Mouse (Mus musculus): ENCODE data around the gene Gm21976. TPM values are rescaled to one million over a fixed set of nuclear protein-coding genes. Genes with fewer than 3 reads are reported as not detected.

Gene Gm21976
- total and polyA plus RNA-seq, 2 experiments from 2014 or later, result not detected

DNA sequence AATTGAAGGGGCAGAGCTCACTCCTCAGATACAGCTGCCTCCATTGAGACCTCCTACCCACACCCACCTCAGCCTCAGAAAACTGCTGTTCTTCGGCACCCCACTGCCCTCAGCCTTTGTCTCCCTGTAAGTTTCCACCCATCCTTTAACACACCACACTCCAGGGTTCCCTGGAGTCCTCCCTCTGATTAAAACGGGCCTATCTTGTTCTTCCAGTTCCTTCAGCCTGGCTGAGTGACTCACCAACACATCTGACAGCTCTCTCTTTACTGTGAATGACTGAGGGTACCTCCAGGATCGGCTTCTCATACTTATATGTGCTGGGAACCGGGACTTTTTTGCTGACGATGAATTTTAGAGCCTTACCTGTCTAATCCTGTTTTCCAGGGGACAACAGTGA lies 16.4 kb downstream of the Gm21976 start:
- WGBS, result 41% methylated on average over 5 of the region's 5 CpGs
- no peak for DNase-seq (ENCODE audit: low spot score)
- no peak overlapping the region for H3K27ac ChIP-seq
- H3K4me1 ChIP-seq (ENCODE audit: insufficient read depth, low read length), result no peaks in the 10 kb centered on the region
- H3K36me3 ChIP-seq (ENCODE audit: insufficient read depth, low read length), result no peaks in the 10 kb centered on the region
- H3K9me3 ChIP-seq (ENCODE audit: low read length), result no peaks in the 10 kb centered on the region
- H3K4me2 ChIP-seq (ENCODE audit: low read depth, low read length), result no peak overlapping the region
- TF ChIP-seq CTCF (IDR thresholded peaks at IDR 0.05; ENCODE audit: low read depth), result no peak
- H3K27me3 ChIP-seq (ENCODE audit: insufficient read depth, low read length), result no peaks in the 10 kb centered on the region
- no peak overlapping the region for H3K9ac ChIP-seq (replicated peaks; ENCODE audit: low read length)
- no peak overlapping the region for H3K4me3 ChIP-seq (ENCODE audit: low read length)
- ATAC-seq, result no peak

- no peak overlapping the region for H3K9ac ChIP-seq (replicated peaks; ENCODE audit: low read length)
- no peaks in the 10 kb centered on the region for H3K27me3 ChIP-seq (ENCODE audit: insufficient read depth, low read length)
- no peak overlapping the region for H3K4me3 ChIP-seq (ENCODE audit: low read length)
- no peak for DNase-seq (ENCODE audit: low spot score)
- no peak for ATAC-seq
- H3K9me3 ChIP-seq (ENCODE audit: low read length), result no peaks in the 10 kb centered on the region
- H3K36me3 ChIP-seq (ENCODE audit: insufficient read depth, low read length), result no peaks in the 10 kb centered on the region
- 92% methylated on average over 6 of the region's 6 CpGs for WGBS
- H3K27ac ChIP-seq, result no peak overlapping the region
- no peak overlapping the region for H3K4me2 ChIP-seq (ENCODE audit: low read depth, low read length)
- H3K4me1 ChIP-seq (ENCODE audit: insufficient read depth, low read length), result no peaks in the 10 kb centered on the region
- TF ChIP-seq CTCF (IDR thresholded peaks at IDR 0.05; ENCODE audit: low read depth), result peak; percentile 43
Measured at GRCm38 (mm10) chr13:98297883-98298482, 18.3 kb downstream of the Gm21976 start.

GRCm38 (mm10) chr13:98298833-98299758 lies 19.4 kb downstream of the Gm21976 start:
- Histone ChIP-seq H3K4me3 (ENCODE audit: low read length) (peak overlapping the region; percentile 10; the same call in 1 of the 2 replicates), H3K36me3 (ENCODE audit: insufficient read depth, low read length) (no peaks in the 10 kb centered on the region), H3K4me1 (ENCODE audit: insufficient read depth, low read length) (no peaks in the 10 kb centered on the region), H3K9ac (replicated peaks; ENCODE audit: low read length) (no peak overlapping the region), H3K27me3 (ENCODE audit: insufficient read depth, low read length) (no peaks in the 10 kb centered on the region), H3K4me2 (ENCODE audit: low read depth, low read length) (peak overlapping the region; percentile 46), H3K27ac (no peak overlapping the region), H3K9me3 (ENCODE audit: low read length) (no peaks in the 10 kb centered on the region)
- WGBS, result 46% methylated on average over 21 of the region's 21 CpGs
- TF ChIP-seq CTCF (IDR thresholded peaks at IDR 0.05; ENCODE audit: low read depth), result peak; percentile 82
- ATAC-seq (peak; percentile 90), DNase-seq (ENCODE audit: low spot score) (peak; percentile 91)

DNA sequence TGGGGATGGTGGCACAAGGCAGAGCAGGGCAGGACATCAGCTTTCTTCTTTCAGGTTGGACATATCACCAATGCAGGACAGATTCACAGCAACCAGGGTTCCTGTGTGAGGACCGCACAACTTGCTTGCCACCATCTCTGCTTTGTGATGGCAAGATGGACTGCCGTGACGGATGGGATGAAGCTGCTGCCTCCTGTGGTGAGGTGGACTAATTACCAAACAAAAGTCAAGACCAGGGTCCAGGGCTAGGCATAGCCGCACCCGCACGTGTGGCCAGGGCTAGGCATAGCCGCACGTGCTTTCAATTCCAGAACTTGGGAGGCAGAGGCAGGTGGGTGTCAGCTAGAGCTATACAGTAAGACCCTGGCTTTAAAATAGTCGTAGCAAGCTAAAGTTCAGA lies 25.6 kb downstream of the Gm21976 start:
- Histone ChIP-seq H3K4me2 (ENCODE audit: low read depth, low read length) (no peak overlapping the region), H3K36me3 (ENCODE audit: insufficient read depth, low read length) (peaks cover 16% of the 10 kb centered on the region), H3K27me3 (ENCODE audit: insufficient read depth, low read length) (no peaks in the 10 kb centered on the region), H3K4me1 (ENCODE audit: insufficient read depth, low read length) (no peaks in the 10 kb centered on the region), H3K9ac (replicated peaks; ENCODE audit: low read length) (no peak overlapping the region), H3K4me3 (ENCODE audit: low read length) (no peak overlapping the region), H3K27ac (no peak overlapping the region), H3K9me3 (ENCODE audit: low read length) (no peaks in the 10 kb centered on the region)
- no peak for ATAC-seq
- no peak for TF ChIP-seq CTCF (IDR thresholded peaks at IDR 0.05; ENCODE audit: low read depth)
- no peak for DNase-seq (ENCODE audit: low spot score)
- 88% methylated on average over 9 of the region's 9 CpGs for WGBS

DNA sequence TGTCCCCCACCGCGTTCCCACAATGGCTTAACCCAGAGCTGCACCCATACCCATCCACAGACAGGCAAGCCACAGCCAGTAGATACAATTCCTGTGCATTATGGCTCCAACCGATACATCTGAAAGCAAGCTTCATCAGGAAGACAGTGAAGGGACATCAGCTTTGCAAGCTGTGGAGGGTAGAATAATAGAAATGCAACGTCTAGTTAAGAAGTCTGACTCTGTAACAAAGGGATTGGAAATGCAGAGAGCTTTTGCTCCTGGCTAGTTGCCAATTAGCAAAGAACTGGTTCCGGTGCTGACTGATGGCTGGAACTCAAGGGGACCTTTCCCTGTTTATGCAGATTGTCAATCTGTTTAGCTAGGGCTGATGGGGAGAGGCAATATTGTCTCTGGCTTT lies 26.7 kb downstream of the Gm21976 start:
- H3K36me3 ChIP-seq (ENCODE audit: insufficient read depth, low read length), result peaks cover 27% of the 10 kb centered on the region
- WGBS, result 21% methylated on average over 5 of the region's 5 CpGs
- peak overlapping the region; percentile 28; the same call in 1 of the 2 replicates for H3K9ac ChIP-seq (replicated peaks; ENCODE audit: low read length)
- no peaks in the 10 kb centered on the region for H3K4me1 ChIP-seq (ENCODE audit: insufficient read depth, low read length)
- no peak overlapping the region for H3K4me2 ChIP-seq (ENCODE audit: low read depth, low read length)
- H3K4me3 ChIP-seq (ENCODE audit: low read length), result no peak overlapping the region
- TF ChIP-seq CTCF (IDR thresholded peaks at IDR 0.05; ENCODE audit: low read depth), result no peak
- H3K27ac ChIP-seq, result 0 out of 2 replicates have a peak overlapping the region, but pooled peaks have one; percentile 41
- no peak for ATAC-seq
- H3K27me3 ChIP-seq (ENCODE audit: insufficient read depth, low read length), result no peaks in the 10 kb centered on the region
- DNase-seq (ENCODE audit: low spot score), result no peak
- no peaks in the 10 kb centered on the region for H3K9me3 ChIP-seq (ENCODE audit: low read length)

DNA sequence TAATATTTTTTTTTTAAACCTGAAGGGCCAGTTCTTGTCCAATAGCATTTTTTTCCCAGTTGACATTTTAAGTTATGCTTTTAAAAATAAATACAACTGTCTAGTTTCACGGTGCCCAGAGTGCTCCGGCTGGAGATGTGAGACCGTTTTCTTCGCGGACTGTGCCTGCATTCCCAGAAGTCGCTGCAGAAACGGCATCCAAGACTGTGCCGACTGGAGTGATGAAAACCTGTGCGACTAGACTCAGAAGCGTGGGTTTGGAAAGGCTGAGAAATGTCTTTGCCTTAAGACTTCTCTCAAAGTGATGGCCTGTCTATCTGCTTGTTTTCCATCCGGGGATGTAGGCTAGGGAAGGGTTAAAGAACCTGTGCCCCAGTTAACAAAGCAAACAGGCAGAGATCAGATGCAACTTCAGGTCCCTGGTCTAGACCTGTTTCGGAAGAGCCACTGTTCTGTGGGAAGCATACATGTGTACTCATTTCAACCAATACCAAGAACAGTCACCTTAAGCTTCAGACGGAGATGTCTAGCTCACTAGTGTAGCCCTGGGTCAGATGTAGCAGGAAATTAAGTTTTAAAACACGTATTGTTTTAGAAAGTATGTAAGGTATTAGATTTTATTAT lies 27.3 kb downstream of the Gm21976 start:
- no peak for TF ChIP-seq CTCF (IDR thresholded peaks at IDR 0.05; ENCODE audit: low read depth)
- H3K9me3 ChIP-seq (ENCODE audit: low read length), result no peaks in the 10 kb centered on the region
- WGBS, result 39% methylated on average over 14 of the region's 14 CpGs
- peaks cover 30% of the 10 kb centered on the region for H3K36me3 ChIP-seq (ENCODE audit: insufficient read depth, low read length)
- H3K9ac ChIP-seq (replicated peaks; ENCODE audit: low read length), result no peak overlapping the region
- H3K27ac ChIP-seq, result no peak overlapping the region
- no peaks in the 10 kb centered on the region for H3K4me1 ChIP-seq (ENCODE audit: insufficient read depth, low read length)
- no peaks in the 10 kb centered on the region for H3K27me3 ChIP-seq (ENCODE audit: insufficient read depth, low read length)
- no peak overlapping the region for H3K4me3 ChIP-seq (ENCODE audit: low read length)
- DNase-seq (ENCODE audit: low spot score), result no peak
- H3K4me2 ChIP-seq (ENCODE audit: low read depth, low read length), result no peak overlapping the region
- no peak for ATAC-seq
